Mouse (Mus musculus) forebrain, embryonic 14.5 days (tissue): ENCODE measurements at regions not wholly inside any gene's neighbourhood (a gene's known extent, or its start where the extent isn't known, plus 50 kb on each side); places are given as distances from the start of the nearest gene placed in this dataset.

Experiments
- ATAC-seq: fragments of 200-750 bp; cut with Nextera tagmentation; 2 replicates; pipeline ENCODE4 v1.8.0; 2017; ENCODE audit warnings: mild to moderate bottlenecking, moderate library complexity
- DNase-seq: peaks from one replicate; pipeline ENCODE4 v3.0.0-alpha.2; 2015; ENCODE audit warnings: low spot score
- H3K27ac ChIP-seq: fragments of 300-500 bp; sonication (generic); 2 replicates; pipeline ENCODE4 v1.5.1; 2014; ENCODE audit warnings: low read depth, mild to moderate bottlenecking, control low read depth, low read length, moderate library complexity
- H3K27me3 ChIP-seq: fragments of 300-500 bp; sonication (generic); replicated peaks from 2 replicates; pipeline ENCODE4 v1.6.1; 2014; ENCODE audit warnings: low read length, control low read depth, mixed read lengths; ENCODE audit not compliant: control insufficient read depth, insufficient read depth
- H3K36me3 ChIP-seq: fragments of 300-500 bp; sonication (generic); 2 replicates; pipeline ENCODE4 v1.6.1; 2014; ENCODE audit warnings: low read length, control low read depth; ENCODE audit not compliant: control insufficient read depth, insufficient read depth
- H3K4me1 ChIP-seq: fragments of 300-500 bp; sonication (generic); 2 replicates; pipeline ENCODE4 v1.6.1; 2014; ENCODE audit warnings: antibody characterized with exemption, low read length, control low read depth; ENCODE audit not compliant: control insufficient read depth, insufficient read depth
- H3K4me2 ChIP-seq: fragments of 300-500 bp; sonication (generic); 2 replicates; pipeline ENCODE4 v1.6.1; 2014; ENCODE audit warnings: mild to moderate bottlenecking, control low read depth, low read length
- H3K4me3 ChIP-seq: fragments of 300-500 bp; sonication (generic); 2 replicates; pipeline ENCODE4 v1.5.1; 2014; ENCODE audit warnings: low read depth, low read length, control low read depth
- H3K9ac ChIP-seq: fragments of 300-500 bp; sonication (generic); 2 replicates; pipeline ENCODE4 v1.6.1; 2014; ENCODE audit warnings: mild to moderate bottlenecking, low read length, control low read depth, moderate library complexity
- H3K9me3 ChIP-seq: fragments of 300-500 bp; sonication (generic); replicated peaks from 2 replicates; pipeline ENCODE4 v1.6.1; 2016; ENCODE audit warnings: low read length, control low read depth, mixed read lengths; ENCODE audit not compliant: control insufficient read depth
- WGBS: fragments of 180-500 bp; shearing (Covaris S2); extraction: QIAGEN DNeasy Blood & Tissue Kit; methylation state at CpG from one replicate; pipeline ENCODE4 v1.1.7; 2014; 5-methylcytosine and 5-hydroxymethylcytosine counted together

GRCm38 (mm10) chr3:144137483-144137882, 67.5 kb downstream of the Lmo4 start:
- ATAC-seq (no peak), DNase-seq (no peak)
- Histone ChIP-seq H3K27me3 (no peaks in the 10 kb centered on the region), H3K9ac (no peak overlapping the region), H3K9me3 (no peaks in the 10 kb centered on the region), H3K4me2 (no peak overlapping the region), H3K36me3 (no peaks in the 10 kb centered on the region), H3K4me1 (no peaks in the 10 kb centered on the region), H3K4me3 (no peak overlapping the region), H3K27ac (no peak overlapping the region)
- WGBS, result 89% methylated on average over 3 of the region's 3 CpGs

GRCm38 (mm10) chr3:144136432-144136831, 68.6 kb downstream of the Lmo4 start:
- Histone ChIP-seq H3K4me3 (no peak overlapping the region), H3K9me3 (no peaks in the 10 kb centered on the region), H3K4me1 (no peaks in the 10 kb centered on the region), H3K9ac (no peak overlapping the region), H3K36me3 (no peaks in the 10 kb centered on the region), H3K27me3 (no peaks in the 10 kb centered on the region), H3K27ac (no peak overlapping the region), H3K4me2 (no peak overlapping the region)
- 69% methylated on average over 2 of the region's 2 CpGs for WGBS
- DNase-seq (no peak), ATAC-seq (no peak)

- H3K27ac ChIP-seq, result no peak overlapping the region
- H3K9me3 ChIP-seq, result no peaks in the 10 kb centered on the region
- no peaks in the 10 kb centered on the region for H3K36me3 ChIP-seq
- H3K4me1 ChIP-seq, result no peaks in the 10 kb centered on the region
- WGBS, result 99% methylated on average over 6 of the region's 6 CpGs
- ATAC-seq (no peak), DNase-seq (no peak)
- H3K9ac ChIP-seq, result no peak overlapping the region
- H3K27me3 ChIP-seq, result no peaks in the 10 kb centered on the region
- H3K4me3 ChIP-seq, result no peak overlapping the region
- no peak overlapping the region for H3K4me2 ChIP-seq
These were observed 69.4 kb downstream of the Lmo4 start for GRCm38 (mm10) chr3:144135646-144136045.

GRCm38 (mm10) chr3:144128042-144128441, 77.0 kb downstream of the Lmo4 start:
- 95% methylated on average over 4 of the region's 4 CpGs for WGBS
- no peak overlapping the region for H3K27ac ChIP-seq

GRCm38 (mm10) chr3:144124353-144124752, 80.7 kb downstream of the Lmo4 start:
- no peak overlapping the region for H3K4me3 ChIP-seq
- WGBS, result 17% methylated on average over 4 of the region's 4 CpGs
- H3K4me2 ChIP-seq, result no peak overlapping the region
- no peaks in the 10 kb centered on the region for H3K9me3 ChIP-seq
- no peaks in the 10 kb centered on the region for H3K27me3 ChIP-seq
- peak; percentile 92 for ATAC-seq
- no peak overlapping the region for H3K27ac ChIP-seq
- no peak overlapping the region for H3K9ac ChIP-seq
- H3K36me3 ChIP-seq, result no peaks in the 10 kb centered on the region
- peak; percentile 87 for DNase-seq
- H3K4me1 ChIP-seq, result no peaks in the 10 kb centered on the region

More at GRCm38 (mm10) chr3:144128042-144128441, 77.0 kb downstream of the Lmo4 start:
- Histone ChIP-seq H3K9ac (no peak overlapping the region), H3K9me3 (no peaks in the 10 kb centered on the region), H3K4me2 (no peak overlapping the region), H3K27me3 (no peaks in the 10 kb centered on the region), H3K36me3 (no peaks in the 10 kb centered on the region), H3K4me1 (no peaks in the 10 kb centered on the region), H3K4me3 (no peak overlapping the region)
- DNase-seq (no peak), ATAC-seq (no peak)

- WGBS, result 87% methylated on average over 6 of the region's 6 CpGs
- Histone ChIP-seq H3K4me3 (no peak overlapping the region), H3K4me2 (no peak overlapping the region), H3K4me1 (no peaks in the 10 kb centered on the region), H3K27me3 (no peaks in the 10 kb centered on the region), H3K36me3 (no peaks in the 10 kb centered on the region), H3K27ac (no peak overlapping the region), H3K9me3 (no peaks in the 10 kb centered on the region), H3K9ac (no peak overlapping the region)
- no peak for DNase-seq
- ATAC-seq, result no peak
These were observed 81.5 kb downstream of the Lmo4 start for GRCm38 (mm10) chr3:144123361-144124072.

- no peak for ATAC-seq
- no peak overlapping the region for H3K27ac ChIP-seq
- 76% methylated on average over 3 of the region's 3 CpGs for WGBS
These were observed 85.9 kb downstream of the Lmo4 start for GRCm38 (mm10) chr3:144119076-144119475.

GRCm38 (mm10) chr3:144113672-144114645, 91.1 kb downstream of the Lmo4 start:
- no peaks in the 10 kb centered on the region for H3K4me1 ChIP-seq
- H3K27me3 ChIP-seq, result no peaks in the 10 kb centered on the region
- H3K4me2 ChIP-seq, result no peak overlapping the region
- H3K9me3 ChIP-seq, result no peaks in the 10 kb centered on the region
- H3K27ac ChIP-seq, result no peak overlapping the region
- no peak overlapping the region for H3K9ac ChIP-seq
- 82% methylated on average over 11 of the region's 11 CpGs for WGBS
- no peak overlapping the region for H3K4me3 ChIP-seq
- no peaks in the 10 kb centered on the region for H3K36me3 ChIP-seq
- ATAC-seq (no peak), DNase-seq (no peak)

More at GRCm38 (mm10) chr3:144119076-144119475, 85.9 kb downstream of the Lmo4 start:
- Histone ChIP-seq H3K27me3 (no peaks in the 10 kb centered on the region), H3K4me2 (no peak overlapping the region), H3K9ac (no peak overlapping the region), H3K4me1 (no peaks in the 10 kb centered on the region), H3K36me3 (no peaks in the 10 kb centered on the region), H3K9me3 (no peaks in the 10 kb centered on the region), H3K4me3 (no peak overlapping the region)
- no peak for DNase-seq
